Comparison of ENCODE assay signal across 10 mouse cellular contexts in genomic region chr17:27635575-27635903, GRCm38 (mm10). TPM values are rescaled to one million over a fixed set of nuclear protein-coding genes. Genes with fewer than 3 reads are reported as not detected.
DNase-seq lines count a peak whose midpoint lies in the region; ATAC-seq and TF ChIP-seq lines count a peak whose summit lies in the region.
"Not testable (repeated sequence)": the region's sequence is repeated elsewhere in the genome, so short reads cannot be mapped to it uniquely, and the experiment has no call there.
"Had no signal": no experiment of that assay in that cellular context is flagged by ENCODE, and none has a peak within 500 bp of the region (broad histone marks: within the 10 kb centered on the region; RNA-seq: fewer than 3 reads in every experiment).

No protein-coding gene starts in this region.

- peaks cover 40% of the 10 kb centered on the region for H3K79me2 ChIP-seq in MEL (ENCODE audit: control insufficient read depth, insufficient read depth, low read length, poor library complexity)

- peak overlapping the region; percentile 79 for H3K4me2 ChIP-seq in heart, embryonic 11.5 days
- peak overlapping the region; percentile 65 for H3K4me2 ChIP-seq in hindbrain, postnatal 0 days (ENCODE audit: low read depth, low read length)
- H3K4me2 ChIP-seq in limb, embryonic 11.5 days (ENCODE audit: low read depth, severe bottlenecking) = peak overlapping the region; percentile 43
- H3K4me2 ChIP-seq in midbrain, postnatal 0 days (ENCODE audit: low read depth, low read length, poor library complexity, severe bottlenecking) = peak overlapping the region; percentile 52
- H3K4me2 ChIP-seq in stomach, embryonic 16.5 days (ENCODE audit: low read depth, low read length) = peak overlapping the region; percentile 61

- TF ChIP-seq EP300 in MEL (IDR thresholded peaks at IDR 0.05; ENCODE audit: low read depth in 1 of 2, low read length in 2 of 2) = not testable (repeated sequence)

- not testable (repeated sequence) for TF ChIP-seq POLR2A in MEL (IDR thresholded peaks at IDR 0.05; ENCODE audit: control insufficient read depth in 1 of 2, insufficient read depth in 1 of 2, low read depth in 1 of 2, low read length in 2 of 2, poor library complexity in 1 of 2); embryonic fibroblast, embryonic 13.5 days (IDR thresholded peaks at IDR 0.05; ENCODE audit: low read depth, low read length); lung, adult 2 months (IDR thresholded peaks at IDR 0.05; ENCODE audit: borderline replicate concordance, extremely low read depth, low read depth, low read length)

- H3K27ac ChIP-seq in MEL (ENCODE audit: control insufficient read depth, low read depth, low read length) = peak overlapping the region; percentile 71
- H3K27ac ChIP-seq in embryonic fibroblast, embryonic 13.5 days (ENCODE audit: insufficient read depth, low read length) = peak overlapping the region; percentile 63
- H3K27ac ChIP-seq in heart, embryonic 11.5 days (ENCODE audit: low read depth, low read length) = peak overlapping the region; percentile 85
- peak overlapping the region; percentile 92 for H3K27ac ChIP-seq in hindbrain, postnatal 0 days
- not testable (repeated sequence) for H3K27ac ChIP-seq in limb, embryonic 11.5 days (replicated peaks; ENCODE audit: low read depth, low read length)
- peak overlapping the region; percentile 89 for H3K27ac ChIP-seq in midbrain, postnatal 0 days (ENCODE audit: low read depth, low read length)
- H3K27ac ChIP-seq in stomach, embryonic 16.5 days (ENCODE audit: low read length) = peak overlapping the region; percentile 73

- H3K9me3 ChIP-seq in MEL (replicated peaks; ENCODE audit: insufficient read depth, low read length); heart, embryonic 11.5 days (replicated peaks; ENCODE audit: control insufficient read depth, low read length); hindbrain, postnatal 0 days (ENCODE audit: low read length); limb, embryonic 11.5 days (ENCODE audit: control insufficient read depth, low read length); midbrain, postnatal 0 days (ENCODE audit: low read length); stomach, embryonic 16.5 days (replicated peaks; ENCODE audit: control insufficient read depth, low read length): not testable (repeated sequence)

- WGBS in heart, embryonic 11.5 days (ENCODE audit: insufficient replicate concordance) = 45% methylated on average over 9 of the region's 9 CpGs
- 44% methylated on average over 9 of the region's 9 CpGs for WGBS in hindbrain, postnatal 0 days
- WGBS in limb, embryonic 11.5 days = 49% methylated on average over 9 of the region's 9 CpGs
- WGBS in lung, adult 2 months = 27% methylated on average over 9 of the region's 9 CpGs
- whole genome bisulfite sequencing in midbrain, postnatal 0 days = 44% methylated on average over 9 of the region's 9 CpGs
- 34% methylated on average over 9 of the region's 9 CpGs for WGBS in stomach, embryonic 16.5 days

- H3K36me3 ChIP-seq in MEL (ENCODE audit: control insufficient read depth in 1 of 2, insufficient read depth in 2 of 2, low read length in 2 of 2) = peaks cover 11 to 13% of the 10 kb centered on the region in 2 experiments
- peaks cover 22% of the 10 kb centered on the region for H3K36me3 ChIP-seq in heart, embryonic 11.5 days (ENCODE audit: control insufficient read depth, insufficient read depth, low read length)
- peaks cover 32% of the 10 kb centered on the region for H3K36me3 ChIP-seq in hindbrain, postnatal 0 days (ENCODE audit: insufficient read depth, low read length)
- H3K36me3 ChIP-seq in limb, embryonic 11.5 days (ENCODE audit: control insufficient read depth, insufficient read depth, low read length) = peaks cover 24% of the 10 kb centered on the region
- H3K36me3 ChIP-seq in midbrain, postnatal 0 days (ENCODE audit: insufficient read depth, low read length) = peaks cover 24% of the 10 kb centered on the region
- peaks cover 15% of the 10 kb centered on the region for H3K36me3 ChIP-seq in stomach, embryonic 16.5 days (ENCODE audit: control insufficient read depth, insufficient read depth, low read length)

- not testable (repeated sequence) for TF ChIP-seq CTCF in MEL (IDR thresholded peaks at IDR 0.05 in 2 of 3, conservative IDR thresholded peaks at IDR 0.05 in 1 of 3; ENCODE audit: control insufficient read depth in 1 of 3, insufficient read depth in 1 of 3, low read depth in 2 of 3, low read length in 3 of 3, poor library complexity in 1 of 3, severe bottlenecking in 1 of 3); embryonic fibroblast, embryonic 13.5 days (IDR thresholded peaks at IDR 0.05; ENCODE audit: borderline replicate concordance, insufficient read depth, low read length); hindbrain, postnatal 0 days (IDR thresholded peaks at IDR 0.05; ENCODE audit: low read depth); lung, adult 2 months (IDR thresholded peaks at IDR 0.05; ENCODE audit: insufficient read depth, low read length); midbrain, postnatal 0 days (IDR thresholded peaks at IDR 0.05)

- not testable (repeated sequence) for TF ChIP-seq RAD21 in MEL (IDR thresholded peaks at IDR 0.05; ENCODE audit: low read depth, low read length)

- ATAC-seq in heart, embryonic 11.5 days (replicated peaks; ENCODE audit: insufficient number of reproducible peaks, low FRiP score, low TSS enrichment); hindbrain, postnatal 0 days; midbrain, postnatal 0 days (ENCODE audit: low FRiP score); stomach, embryonic 16.5 days (ENCODE audit: insufficient read depth, low FRiP score): not testable (repeated sequence)
- peak; percentile 6; the same call in 1 of the 2 replicates for ATAC-seq in limb, embryonic 11.5 days (ENCODE audit: insufficient number of reproducible peaks, low FRiP score, low TSS enrichment, low read depth)

- peak overlapping the region; percentile 72 to 73 for H3K4me3 ChIP-seq in MEL (ENCODE audit: control insufficient read depth in 1 of 2, insufficient read depth in 1 of 2, low read depth in 2 of 2, low read length in 2 of 2)
- H3K4me3 ChIP-seq in embryonic fibroblast, embryonic 13.5 days (ENCODE audit: insufficient read depth, low read length) = 0 out of 2 replicates have a peak overlapping the region, but pooled peaks have one; percentile 20
- peak overlapping the region; percentile 95 for H3K4me3 ChIP-seq in heart, embryonic 11.5 days (ENCODE audit: low read depth, low read length)
- H3K4me3 ChIP-seq in hindbrain, postnatal 0 days (ENCODE audit: low read length) = peak overlapping the region; percentile 87
- peak overlapping the region; percentile 89 for H3K4me3 ChIP-seq in limb, embryonic 11.5 days (ENCODE audit: low read depth, low read length)
- H3K4me3 ChIP-seq in lung, adult 2 months (replicated peaks; ENCODE audit: extremely low read depth, low read depth, low read length) = peak overlapping the region; percentile 73
- peak overlapping the region; percentile 63 for H3K4me3 ChIP-seq in midbrain, postnatal 0 days (ENCODE audit: low read depth, low read length)
- H3K4me3 ChIP-seq in stomach, embryonic 16.5 days (replicated peaks; ENCODE audit: low read length) = peak overlapping the region; percentile 98

- not testable (repeated sequence) for H3K27me3 ChIP-seq in MEL (ENCODE audit: control insufficient read depth in 1 of 2, insufficient read depth in 2 of 2, low read length in 2 of 2); heart, embryonic 11.5 days (ENCODE audit: control insufficient read depth, insufficient read depth, low read length); hindbrain, postnatal 0 days (ENCODE audit: insufficient read depth, low read length); limb, embryonic 11.5 days (ENCODE audit: control insufficient read depth, insufficient read depth, low read length); midbrain, postnatal 0 days (ENCODE audit: insufficient read depth, low read length); stomach, embryonic 16.5 days (ENCODE audit: control insufficient read depth, insufficient read depth, low read length)

- peak overlapping the region; percentile 83 for H3K9ac ChIP-seq in MEL (ENCODE audit: control insufficient read depth, low read depth, low read length, poor library complexity, severe bottlenecking)
- peak overlapping the region; percentile 98; the same call in 1 of the 2 replicates for H3K9ac ChIP-seq in heart, embryonic 11.5 days (ENCODE audit: low read depth, low read length)
- peak overlapping the region; percentile 91; the same call in 1 of the 2 replicates for H3K9ac ChIP-seq in hindbrain, postnatal 0 days (replicated peaks; ENCODE audit: low read length)
- H3K9ac ChIP-seq in limb, embryonic 11.5 days (ENCODE audit: low read length) = peak overlapping the region; percentile 3; the same call in 1 of the 2 replicates
- peak overlapping the region; percentile 76 for H3K9ac ChIP-seq in midbrain, postnatal 0 days (replicated peaks; ENCODE audit: low read length, poor library complexity, severe bottlenecking)
- peak overlapping the region; percentile 96 for H3K9ac ChIP-seq in stomach, embryonic 16.5 days (ENCODE audit: low read length)

- DNase-seq in MEL (ENCODE audit: low read depth, low spot score); hindbrain, postnatal 0 days (ENCODE audit: low spot score); limb, embryonic 11.5 days (ENCODE audit: low spot score); lung, adult 2 months; midbrain, postnatal 0 days (ENCODE audit: low spot score): not testable (repeated sequence)

- H3K4me1 ChIP-seq in MEL (ENCODE audit: control insufficient read depth in 1 of 2, insufficient read depth in 2 of 2, low read length in 2 of 2); hindbrain, postnatal 0 days (ENCODE audit: insufficient read depth, low read length); lung, adult 2 months (ENCODE audit: control insufficient read depth, insufficient read depth, low read length); midbrain, postnatal 0 days (ENCODE audit: insufficient read depth, low read length): not testable (repeated sequence)
- peaks cover 14% of the 10 kb centered on the region; the same call in 1 of the 2 replicates for H3K4me1 ChIP-seq in embryonic fibroblast, embryonic 13.5 days (ENCODE audit: control insufficient read depth, insufficient read depth, low read length)
- peaks cover 20% of the 10 kb centered on the region for H3K4me1 ChIP-seq in heart, embryonic 11.5 days (ENCODE audit: control insufficient read depth, insufficient read depth, low read length)
- H3K4me1 ChIP-seq in limb, embryonic 11.5 days (ENCODE audit: control insufficient read depth, insufficient read depth, low read length) = peaks cover 17% of the 10 kb centered on the region
- peaks cover 30% of the 10 kb centered on the region for H3K4me1 ChIP-seq in stomach, embryonic 16.5 days (ENCODE audit: control insufficient read depth, insufficient read depth, low read length)

RNA-seq across cellular contexts. Expression of gene RPS10-NUDT3, which starts 0.5 kb away (rescaled TPM):
- not detected in 2 replicates for total RNA-seq in MEL (2012; rRNA removed)
- 10 to 100 TPM in 1 of 2 experiments, not detected in 1; 37.3 TPM for polyA plus RNA-seq in MEL (2012; ENCODE audit: insufficient read depth in 1 of 2, insufficient read length in 2 of 2, low read depth in 1 of 2, low replicate concordance in 2 of 2, missing spikeins in 1 of 2)
- 2.9 TPM in 1 of 2 replicates, not detected in the other for polyA plus RNA-seq in embryonic fibroblast, embryonic 13.5 days (2011; ENCODE audit: insufficient read length, low read depth, missing spikeins)
- not detected in 2 replicates for polyA plus RNA-seq in heart, embryonic 11.5 days (2014; fragmentation: Nextera tagmentation; extraction: Ambion mirVana)
- total RNA-seq in hindbrain, postnatal 0 days (2014; rRNA removed) = not detected in 2 replicates
- not detected in 2 replicates for polyA plus RNA-seq in hindbrain, postnatal 0 days (2015; fragmentation: Nextera tagmentation; extraction: Ambion mirVana)
- polyA plus RNA-seq in limb, embryonic 11.5 days (2014; fragmentation: Nextera tagmentation; extraction: Ambion mirVana) = not detected in 2 replicates
- not detected in 2 replicates for polyA plus RNA-seq in lung, adult 2 months (2012; rRNA removed)
- not detected in 2 replicates for total RNA-seq in midbrain, postnatal 0 days (2014; rRNA removed)
- polyA plus RNA-seq in midbrain, postnatal 0 days (2015; fragmentation: Nextera tagmentation; extraction: Ambion mirVana) = not detected in 2 replicates
- not detected in 2 replicates for polyA plus RNA-seq in stomach, embryonic 16.5 days (2015; fragmentation: Nextera tagmentation; extraction: Ambion mirVana)
- total RNA-seq: layer of hippocampus, postnatal 14 days had no signal
- polyA plus RNA-seq: activated CD4-positive, CD25-positive, alpha-beta regulatory T cell, adult 4 months had no signal

RNA-seq across cellular contexts. Expression of gene Rps10, which starts 0.9 kb away (rescaled TPM):
- 3,087 and 3,166 TPM in 2 replicates for total RNA-seq in MEL (2012; rRNA removed)
- 1,000 to 10,000 TPM; 3,057 to 3,899 TPM for polyA plus RNA-seq in MEL (2012; ENCODE audit: insufficient read depth in 1 of 2, insufficient read length in 2 of 2, low read depth in 1 of 2, low replicate concordance in 2 of 2, missing spikeins in 1 of 2)
- polyA plus RNA-seq in embryonic fibroblast, embryonic 13.5 days (2011; ENCODE audit: insufficient read length, low read depth, missing spikeins) = 1,827 and 1,973 TPM in 2 replicates
- 659 and 724 TPM in 2 replicates for polyA plus RNA-seq in heart, embryonic 11.5 days (2014; fragmentation: Nextera tagmentation; extraction: Ambion mirVana)
- total RNA-seq in hindbrain, postnatal 0 days (2014; rRNA removed) = 1,174 and 1,303 TPM in 2 replicates
- polyA plus RNA-seq in hindbrain, postnatal 0 days (2015; fragmentation: Nextera tagmentation; extraction: Ambion mirVana) = 497 and 519 TPM in 2 replicates
- polyA plus RNA-seq in limb, embryonic 11.5 days (2014; fragmentation: Nextera tagmentation; extraction: Ambion mirVana) = 1,013 and 1,034 TPM in 2 replicates
- polyA plus RNA-seq in lung, adult 2 months (2012; rRNA removed) = 803 and 904 TPM in 2 replicates
- total RNA-seq in midbrain, postnatal 0 days (2014; rRNA removed) = 1,349 and 1,717 TPM in 2 replicates
- 447 and 461 TPM in 2 replicates for polyA plus RNA-seq in midbrain, postnatal 0 days (2015; fragmentation: Nextera tagmentation; extraction: Ambion mirVana)
- polyA plus RNA-seq in stomach, embryonic 16.5 days (2015; fragmentation: Nextera tagmentation; extraction: Ambion mirVana) = 734 and 881 TPM in 2 replicates

RNA-seq across cellular contexts. Expression of gene Nudt3, which starts 12.2 kb away (rescaled TPM):
- total RNA-seq in MEL (2012; rRNA removed) = 93.8 and 96.5 TPM in 2 replicates
- polyA plus RNA-seq in MEL (2012; ENCODE audit: insufficient read depth in 1 of 2, insufficient read length in 2 of 2, low read depth in 1 of 2, low replicate concordance in 2 of 2, missing spikeins in 1 of 2) = 100 to 1,000 TPM in 1 of 2 experiments, 10 to 100 TPM in 1; 97.0 to 258 TPM
- polyA plus RNA-seq in embryonic fibroblast, embryonic 13.5 days (2011; ENCODE audit: insufficient read length, low read depth, missing spikeins) = 117 and 131 TPM in 2 replicates
- 38.8 and 47.4 TPM in 2 replicates for polyA plus RNA-seq in heart, embryonic 11.5 days (2014; fragmentation: Nextera tagmentation; extraction: Ambion mirVana)
- 252 and 264 TPM in 2 replicates for total RNA-seq in hindbrain, postnatal 0 days (2014; rRNA removed)
- polyA plus RNA-seq in hindbrain, postnatal 0 days (2015; fragmentation: Nextera tagmentation; extraction: Ambion mirVana) = 210 and 220 TPM in 2 replicates
- 29.7 and 42.2 TPM in 2 replicates for polyA plus RNA-seq in limb, embryonic 11.5 days (2014; fragmentation: Nextera tagmentation; extraction: Ambion mirVana)
- 60.4 and 62.8 TPM in 2 replicates for polyA plus RNA-seq in lung, adult 2 months (2012; rRNA removed)
- 280 and 286 TPM in 2 replicates for total RNA-seq in midbrain, postnatal 0 days (2014; rRNA removed)
- 203 and 211 TPM in 2 replicates for polyA plus RNA-seq in midbrain, postnatal 0 days (2015; fragmentation: Nextera tagmentation; extraction: Ambion mirVana)
- 63.1 and 63.4 TPM in 2 replicates for polyA plus RNA-seq in stomach, embryonic 16.5 days (2015; fragmentation: Nextera tagmentation; extraction: Ambion mirVana)

RNA-seq across cellular contexts. Expression of gene Pacsin1, which starts 19.8 kb away (rescaled TPM):
- not detected in 2 replicates for total RNA-seq in MEL (2012; rRNA removed)
- polyA plus RNA-seq in MEL (2012; ENCODE audit: insufficient read depth in 1 of 2, insufficient read length in 2 of 2, low read depth in 1 of 2, low replicate concordance in 2 of 2, missing spikeins in 1 of 2) = under 1 TPM in 1 of 2 experiments, not detected in 1; 0.17 TPM
- polyA plus RNA-seq in embryonic fibroblast, embryonic 13.5 days (2011; ENCODE audit: insufficient read length, low read depth, missing spikeins) = not detected in 2 replicates
- polyA plus RNA-seq in heart, embryonic 11.5 days (2014; fragmentation: Nextera tagmentation; extraction: Ambion mirVana) = 2.5 and 2.9 TPM in 2 replicates
- 38.3 and 62.9 TPM in 2 replicates for total RNA-seq in hindbrain, postnatal 0 days (2014; rRNA removed)
- polyA plus RNA-seq in hindbrain, postnatal 0 days (2015; fragmentation: Nextera tagmentation; extraction: Ambion mirVana) = 80.0 and 85.1 TPM in 2 replicates
- 5.6 and 6.5 TPM in 2 replicates for polyA plus RNA-seq in limb, embryonic 11.5 days (2014; fragmentation: Nextera tagmentation; extraction: Ambion mirVana)
- 0.65 and 1.0 TPM in 2 replicates for polyA plus RNA-seq in lung, adult 2 months (2012; rRNA removed)
- 47.0 and 50.3 TPM in 2 replicates for total RNA-seq in midbrain, postnatal 0 days (2014; rRNA removed)
- polyA plus RNA-seq in midbrain, postnatal 0 days (2015; fragmentation: Nextera tagmentation; extraction: Ambion mirVana) = 85.2 and 87.6 TPM in 2 replicates
- 1.2 and 1.6 TPM in 2 replicates for polyA plus RNA-seq in stomach, embryonic 16.5 days (2015; fragmentation: Nextera tagmentation; extraction: Ambion mirVana)

Comparison
In these comparisons a context has a peak if more than half of its experiments do, and no peak if none do; other contexts are left out.
1. H3K4me3 ChIP-seq: peak in every context shown above with its lines; median percentile 98 in stomach, embryonic 16.5 days; 95 in heart, embryonic 11.5 days; 89 in limb, embryonic 11.5 days; 87 in hindbrain, postnatal 0 days; 73 in lung, adult 2 months; 72 in MEL; 63 in midbrain, postnatal 0 days; 20 in embryonic fibroblast, embryonic 13.5 days.
2. H3K9ac ChIP-seq: peak in every context shown above with its lines; median percentile 98 in heart, embryonic 11.5 days; 96 in stomach, embryonic 16.5 days; 91 in hindbrain, postnatal 0 days; 83 in MEL; 76 in midbrain, postnatal 0 days; 3 in limb, embryonic 11.5 days.